Mouse (Mus musculus): Measurements from ENCODE around the gene Ciita.

DNA sequence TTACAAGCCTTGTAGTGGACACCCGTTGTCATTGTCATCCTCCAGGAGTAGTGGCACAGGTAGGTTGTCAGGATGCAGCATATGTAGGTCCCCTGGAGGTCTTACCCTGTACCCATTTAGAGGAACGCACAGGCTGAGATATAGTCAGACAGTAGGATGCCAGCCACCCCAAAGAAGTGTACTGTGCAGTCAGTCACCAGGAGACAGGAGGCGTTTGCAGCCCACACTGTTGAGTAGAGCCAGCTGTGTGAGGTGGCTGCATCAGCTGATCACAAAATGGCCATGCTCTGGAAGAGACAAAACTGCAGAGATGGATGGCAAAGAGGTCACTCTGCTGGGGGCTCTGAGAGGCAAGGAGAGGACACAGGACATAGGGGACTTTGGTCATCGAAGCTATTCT lies 47.5 kb upstream of the Ciita start:
- no peak for TF ChIP-seq POLR2A (IDR thresholded peaks at IDR 0.05; ENCODE audit: borderline replicate concordance, extremely low read depth, low read depth, low read length)
- TF ChIP-seq CTCF (IDR thresholded peaks at IDR 0.05; ENCODE audit: insufficient read depth, low read length) = no peak
